Mouse (Mus musculus): Measurements from ENCODE around the gene Asphd1. TPM values are rescaled to one million over a fixed set of nuclear protein-coding genes. Genes with fewer than 3 reads are reported as not detected.

The Asphd1 gene
- polyA plus RNA-seq, 1 experiment from 2014 or later: 0.23 TPM

- Histone ChIP-seq H3K4me2 (peak overlapping the region; percentile 73), H3K27me3 (ENCODE audit: control insufficient read depth, insufficient read depth, low read length) (no peaks in the 10 kb centered on the region), H3K36me3 (ENCODE audit: control insufficient read depth, insufficient read depth, low read length) (no peaks in the 10 kb centered on the region), H3K9ac (ENCODE audit: low read depth, low read length) (peak overlapping the region; percentile 81), H3K4me3 (ENCODE audit: low read depth, low read length) (peak overlapping the region; percentile 66), H3K27ac (ENCODE audit: low read depth, low read length) (peak overlapping the region; percentile 54; the same call in 1 of the 2 replicates), H3K4me1 (ENCODE audit: control insufficient read depth, insufficient read depth, low read length) (peaks cover 13% of the 10 kb centered on the region), H3K9me3 (replicated peaks; ENCODE audit: control insufficient read depth, low read length) (no peaks in the 10 kb centered on the region)
- 22% methylated on average over 16 of the region's 16 CpGs for WGBS (ENCODE audit: insufficient replicate concordance)
- ATAC-seq (replicated peaks; ENCODE audit: insufficient number of reproducible peaks, low FRiP score, low TSS enrichment): peak; percentile 49; the same call in 1 of the 2 replicates
These were observed 51.8 kb downstream of the Asphd1 start for GRCm38 (mm10) chr7:126897390-126898101.

GRCm38 (mm10) chr7:126896912-126897311, 52.5 kb downstream of the Asphd1 start:
- Histone ChIP-seq H3K36me3 (ENCODE audit: control insufficient read depth, insufficient read depth, low read length) (no peaks in the 10 kb centered on the region), H3K4me2 (peak overlapping the region; percentile 73; the same call in 1 of the 2 replicates), H3K9ac (ENCODE audit: low read depth, low read length) (no peak overlapping the region), H3K27me3 (ENCODE audit: control insufficient read depth, insufficient read depth, low read length) (no peaks in the 10 kb centered on the region), H3K9me3 (replicated peaks; ENCODE audit: control insufficient read depth, low read length) (no peaks in the 10 kb centered on the region), H3K27ac (ENCODE audit: low read depth, low read length) (no peak overlapping the region), H3K4me1 (ENCODE audit: control insufficient read depth, insufficient read depth, low read length) (peaks cover 13% of the 10 kb centered on the region), H3K4me3 (ENCODE audit: low read depth, low read length) (no peak overlapping the region)
- WGBS (ENCODE audit: insufficient replicate concordance): 79% methylated on average over 5 of the region's 5 CpGs
- ATAC-seq (replicated peaks; ENCODE audit: insufficient number of reproducible peaks, low FRiP score, low TSS enrichment): no peak

Other genes with a start within 250 kb of the Asphd1 start
- gene Coro1a, start 241.8 kb downstream of the Asphd1 start, polyA plus RNA-seq (2014; fragmentation: Nextera tagmentation; extraction: Ambion mirVana): 13.1 and 13.8 TPM in 2 replicates
- gene Mapk3, start 190.0 kb downstream of the Asphd1 start, polyA plus RNA-seq (2014; fragmentation: Nextera tagmentation; extraction: Ambion mirVana): 48.2 and 52.1 TPM in 2 replicates
- 0.92 and 1.4 TPM in 2 replicates for gene Gdpd3, start 183.2 kb downstream of the Asphd1 start, polyA plus RNA-seq (2014; fragmentation: Nextera tagmentation; extraction: Ambion mirVana)
- 79.6 and 84.9 TPM in 2 replicates for gene Ypel3, start 172.6 kb downstream of the Asphd1 start, polyA plus RNA-seq (2014; fragmentation: Nextera tagmentation; extraction: Ambion mirVana)
- gene Tbx6, start 168.1 kb downstream of the Asphd1 start, polyA plus RNA-seq (2014; fragmentation: Nextera tagmentation; extraction: Ambion mirVana): 0.31 and 0.45 TPM in 2 replicates
- 204 and 213 TPM in 2 replicates for gene Ppp4c, start 157.1 kb downstream of the Asphd1 start, polyA plus RNA-seq (2014; fragmentation: Nextera tagmentation; extraction: Ambion mirVana)
- gene Fam57b, start 151.9 kb downstream of the Asphd1 start, polyA plus RNA-seq (2014; fragmentation: Nextera tagmentation; extraction: Ambion mirVana): 0.40 and 0.41 TPM in 2 replicates
- not detected in 2 replicates for gene 4930451I11Rik, start 117.9 kb downstream of the Asphd1 start, polyA plus RNA-seq (2014; fragmentation: Nextera tagmentation; extraction: Ambion mirVana)
- 0.17 and 0.96 TPM in 2 replicates for gene Doc2a, start 102.2 kb downstream of the Asphd1 start, polyA plus RNA-seq (2014; fragmentation: Nextera tagmentation; extraction: Ambion mirVana)
- gene Hirip3, start 87.6 kb downstream of the Asphd1 start, polyA plus RNA-seq (2014; fragmentation: Nextera tagmentation; extraction: Ambion mirVana): 15.5 and 17.0 TPM in 2 replicates
- 69.8 and 76.1 TPM in 2 replicates for gene Ino80e, start 87.2 kb downstream of the Asphd1 start, polyA plus RNA-seq (2014; fragmentation: Nextera tagmentation; extraction: Ambion mirVana)
- 19.4 and 25.9 TPM in 2 replicates for gene Taok2, start 64.9 kb downstream of the Asphd1 start, polyA plus RNA-seq (2014; fragmentation: Nextera tagmentation; extraction: Ambion mirVana)
- gene Tmem219, start 26.7 kb downstream of the Asphd1 start, polyA plus RNA-seq (2014; fragmentation: Nextera tagmentation; extraction: Ambion mirVana): 13.5 and 18.3 TPM in 2 replicates
- 11.5 and 12.6 TPM in 2 replicates for gene Kctd13, start 20.7 kb downstream of the Asphd1 start, polyA plus RNA-seq (2014; fragmentation: Nextera tagmentation; extraction: Ambion mirVana)
- 0.20 and 0.31 TPM in 2 replicates for gene Sez6l2, start 981 bp upstream of the Asphd1 start, polyA plus RNA-seq (2014; fragmentation: Nextera tagmentation; extraction: Ambion mirVana)
- 62.8 and 63.0 TPM in 2 replicates for gene Cdipt, start 26.3 kb upstream of the Asphd1 start, polyA plus RNA-seq (2014; fragmentation: Nextera tagmentation; extraction: Ambion mirVana)
- gene Cdiptos, start 26.5 kb upstream of the Asphd1 start, polyA plus RNA-seq (2014; fragmentation: Nextera tagmentation; extraction: Ambion mirVana): 1.1 and 1.2 TPM in 2 replicates
- 8.2 and 8.5 TPM in 2 replicates for gene Mvp, start 65.0 kb upstream of the Asphd1 start, polyA plus RNA-seq (2014; fragmentation: Nextera tagmentation; extraction: Ambion mirVana)
- gene Pagr1b, start 66.9 kb upstream of the Asphd1 start, polyA plus RNA-seq (2014; fragmentation: Nextera tagmentation; extraction: Ambion mirVana): not detected in 2 replicates
- 50.9 and 53.2 TPM in 2 replicates for gene Pagr1a, start 67.8 kb upstream of the Asphd1 start, polyA plus RNA-seq (2014; fragmentation: Nextera tagmentation; extraction: Ambion mirVana)
- 36.6 and 40.9 TPM in 2 replicates for gene Gm42742, start 71.5 kb upstream of the Asphd1 start, polyA plus RNA-seq (2014; fragmentation: Nextera tagmentation; extraction: Ambion mirVana)
- gene Prrt2, start 71.6 kb upstream of the Asphd1 start, polyA plus RNA-seq (2014; fragmentation: Nextera tagmentation; extraction: Ambion mirVana): 4.5 and 5.0 TPM in 2 replicates
- 38.6 and 44.1 TPM in 2 replicates for gene Maz, start 77.5 kb upstream of the Asphd1 start, polyA plus RNA-seq (2014; fragmentation: Nextera tagmentation; extraction: Ambion mirVana)
- gene Kif22, start 92.9 kb upstream of the Asphd1 start, polyA plus RNA-seq (2014; fragmentation: Nextera tagmentation; extraction: Ambion mirVana): 97.7 and 103 TPM in 2 replicates
- gene Zg16, start 137.7 kb upstream of the Asphd1 start, polyA plus RNA-seq (2014; fragmentation: Nextera tagmentation; extraction: Ambion mirVana): not detected in 2 replicates
- gene AI467606, start 141.8 kb upstream of the Asphd1 start, polyA plus RNA-seq (2014; fragmentation: Nextera tagmentation; extraction: Ambion mirVana): 0.92 and 0.96 TPM in 2 replicates
- 6.2 and 6.6 TPM in 2 replicates for gene Qprt, start 172.6 kb upstream of the Asphd1 start, polyA plus RNA-seq (2014; fragmentation: Nextera tagmentation; extraction: Ambion mirVana)
- gene Spn, start 188.2 kb upstream of the Asphd1 start, polyA plus RNA-seq (2014; fragmentation: Nextera tagmentation; extraction: Ambion mirVana): 0.32 and 0.39 TPM in 2 replicates
- gene Cd2bp2, start 246.5 kb upstream of the Asphd1 start, polyA plus RNA-seq (2014; fragmentation: Nextera tagmentation; extraction: Ambion mirVana): 41.7 and 41.8 TPM in 2 replicates

Measured in heart, embryonic 11.5 days (tissue).